ENCODE assay signal across 14 mouse cellular contexts in genomic region chr13:53501561-53502253, GRCm38 (mm10). TPM values are rescaled to one million over a fixed set of nuclear protein-coding genes. Genes with fewer than 3 reads are reported as not detected.
DNase-seq lines count a peak whose midpoint lies in the region; ATAC-seq lines count a peak whose summit lies in the region.
"Had no signal": no experiment of that assay in that cellular context is flagged by ENCODE, and none has a peak within 500 bp of the region (broad histone marks: within the 10 kb centered on the region; RNA-seq: fewer than 3 reads in every experiment).

No protein-coding gene starts in this region.

- H3K27ac ChIP-seq in heart, embryonic 16.5 days (ENCODE audit: low read length) = no peak overlapping the region
- 0 out of 2 replicates have a peak overlapping the region, but pooled peaks have one; percentile 8 for H3K27ac ChIP-seq in forebrain, embryonic 15.5 days (replicated peaks)
- H3K27ac ChIP-seq in hindbrain, embryonic 14.5 days = no peak overlapping the region
- no peak overlapping the region for H3K27ac ChIP-seq in neural tube, embryonic 13.5 days (replicated peaks)
- H3K27ac ChIP-seq: embryonic facial prominence, embryonic 15.5 days; layer of hippocampus, adult 2 months; lung, embryonic 15.5 days had no signal

- peak overlapping the region; percentile 25 for H3K4me2 ChIP-seq in heart, embryonic 16.5 days (ENCODE audit: low read depth, low read length)
- H3K4me2 ChIP-seq in forebrain, embryonic 15.5 days (replicated peaks) = no peak overlapping the region
- peak overlapping the region; percentile 21; the same call in 1 of the 2 replicates for H3K4me2 ChIP-seq in hindbrain, embryonic 14.5 days (replicated peaks)
- H3K4me2 ChIP-seq in neural tube, embryonic 13.5 days = no peak overlapping the region
- H3K4me2 ChIP-seq: embryonic facial prominence, embryonic 15.5 days; lung, embryonic 15.5 days had no signal

- WGBS in heart, embryonic 16.5 days = 12% methylated on average over 10 of the region's 10 CpGs
- WGBS in forebrain, embryonic 15.5 days = 6% methylated on average over 10 of the region's 10 CpGs
- WGBS in hindbrain, embryonic 14.5 days = 5% methylated on average over 10 of the region's 10 CpGs
- WGBS in neural tube, embryonic 13.5 days = 11% methylated on average over 10 of the region's 10 CpGs

- no peak for DNase-seq in heart, adult 11 months
- DNase-seq in hindbrain, embryonic 14.5 days (ENCODE audit: low spot score) = no peak
- DNase-seq in spleen, postnatal 10 days (ENCODE audit: low spot score in 2 of 2) = no peak
- no peak for DNase-seq in thymus, postnatal 4 days
- DNase-seq: cerebellum, postnatal 14 days; kidney, adult 9 months had no signal

- H3K9me3 ChIP-seq in heart, embryonic 16.5 days (replicated peaks; ENCODE audit: control insufficient read depth, low read length) = no peaks in the 10 kb centered on the region
- no peaks in the 10 kb centered on the region for H3K9me3 ChIP-seq in forebrain, embryonic 15.5 days
- H3K9me3 ChIP-seq in hindbrain, embryonic 14.5 days (ENCODE audit: control insufficient read depth, low read length) = no peaks in the 10 kb centered on the region
- H3K9me3 ChIP-seq in neural tube, embryonic 13.5 days = no peaks in the 10 kb centered on the region
- H3K9me3 ChIP-seq: embryonic facial prominence, embryonic 15.5 days; lung, embryonic 15.5 days had no signal

- H3K36me3 ChIP-seq in heart, embryonic 16.5 days (ENCODE audit: control insufficient read depth, insufficient read depth) = no peaks in the 10 kb centered on the region
- H3K36me3 ChIP-seq in forebrain, embryonic 15.5 days = no peaks in the 10 kb centered on the region
- H3K36me3 ChIP-seq in hindbrain, embryonic 14.5 days (replicated peaks; ENCODE audit: control insufficient read depth, insufficient read depth) = no peaks in the 10 kb centered on the region
- no peaks in the 10 kb centered on the region for H3K36me3 ChIP-seq in neural tube, embryonic 13.5 days
- H3K36me3 ChIP-seq: embryonic facial prominence, embryonic 15.5 days; lung, embryonic 15.5 days had no signal

- no peak overlapping the region for H3K9ac ChIP-seq in heart, embryonic 16.5 days (ENCODE audit: low read length)
- H3K9ac ChIP-seq in forebrain, embryonic 15.5 days (replicated peaks) = no peak overlapping the region
- H3K9ac ChIP-seq in hindbrain, embryonic 14.5 days = no peak overlapping the region
- 0 out of 2 replicates have a peak overlapping the region, but pooled peaks have one; percentile 22 for H3K9ac ChIP-seq in neural tube, embryonic 13.5 days
- H3K9ac ChIP-seq: embryonic facial prominence, embryonic 15.5 days; lung, embryonic 15.5 days had no signal

- no peak overlapping the region for H3K4me3 ChIP-seq in heart, embryonic 16.5 days (ENCODE audit: low read length)
- H3K4me3 ChIP-seq in forebrain, embryonic 15.5 days = no peak overlapping the region
- no peak overlapping the region for H3K4me3 ChIP-seq in hindbrain, embryonic 14.5 days (replicated peaks; ENCODE audit: low read length)
- no peak overlapping the region for H3K4me3 ChIP-seq in neural tube, embryonic 13.5 days
- H3K4me3 ChIP-seq: embryonic facial prominence, embryonic 15.5 days; layer of hippocampus, adult 2 months; lung, embryonic 15.5 days had no signal

- no peak for ATAC-seq in heart, embryonic 16.5 days (replicated peaks; ENCODE audit: extremely low read depth, insufficient read depth, low FRiP score)
- peak; percentile 76 for ATAC-seq in forebrain, embryonic 15.5 days (replicated peaks)
- ATAC-seq in hindbrain, embryonic 14.5 days (ENCODE audit: low FRiP score) = no peak
- no peak for ATAC-seq in neural tube, embryonic 13.5 days (ENCODE audit: low read depth)

- peaks cover 3% of the 10 kb centered on the region; the same call in 1 of the 2 replicates for H3K27me3 ChIP-seq in heart, embryonic 16.5 days (ENCODE audit: control insufficient read depth, insufficient read depth, low read length)
- no peaks in the 10 kb centered on the region; the same call in 1 of the 2 replicates for H3K27me3 ChIP-seq in forebrain, embryonic 15.5 days
- no peaks in the 10 kb centered on the region for H3K27me3 ChIP-seq in hindbrain, embryonic 14.5 days (ENCODE audit: control insufficient read depth, insufficient read depth, low read length)
- H3K27me3 ChIP-seq in neural tube, embryonic 13.5 days = no peaks in the 10 kb centered on the region
- H3K27me3 ChIP-seq: lung, embryonic 15.5 days; Patski had no signal

- H3K4me1 ChIP-seq in heart, embryonic 16.5 days (ENCODE audit: control insufficient read depth, insufficient read depth, low read length) = no peaks in the 10 kb centered on the region
- peaks cover 15% of the 10 kb centered on the region for H3K4me1 ChIP-seq in forebrain, embryonic 15.5 days
- no peaks in the 10 kb centered on the region for H3K4me1 ChIP-seq in hindbrain, embryonic 14.5 days (replicated peaks; ENCODE audit: control insufficient read depth, insufficient read depth, low read length)
- peaks cover 12% of the 10 kb centered on the region; the same call in 1 of the 2 replicates for H3K4me1 ChIP-seq in neural tube, embryonic 13.5 days (replicated peaks)
- H3K4me1 ChIP-seq: embryonic facial prominence, embryonic 15.5 days; lung, embryonic 15.5 days had no signal

RNA-seq across cellular contexts. Expression of gene Msx2, which starts 28.8 kb away (rescaled TPM):
- polyA plus RNA-seq in heart, embryonic 16.5 days (2015; fragmentation: Nextera tagmentation; extraction: Ambion mirVana) = 1.9 TPM in 2 replicates
- polyA plus RNA-seq in forebrain, embryonic 15.5 days (2015; fragmentation: Nextera tagmentation; extraction: Ambion mirVana) = 0.41 and 0.70 TPM in 2 replicates
- 1.9 and 2.9 TPM in 2 replicates for polyA plus RNA-seq in hindbrain, embryonic 14.5 days (2014; fragmentation: Nextera tagmentation; extraction: Ambion mirVana)
- 1.7 and 3.2 TPM in 2 replicates for polyA plus RNA-seq in neural tube, embryonic 13.5 days (2015; fragmentation: Nextera tagmentation; extraction: Ambion mirVana)
- polyA plus RNA-seq: liver, adult 2 months; Patski had no signal

Comparison
In these comparisons a context has a peak if more than half of its experiments do, and no peak if none do; other contexts are left out.
1. H3K4me2 ChIP-seq: peak in heart, embryonic 16.5 days (single experiment) and hindbrain, embryonic 14.5 days (single experiment); none in forebrain, embryonic 15.5 days (single experiment) and neural tube, embryonic 13.5 days (single experiment).